Mouse (Mus musculus) megakaryocyte, embryonic 14.5 days (primary cell): ENCODE results near the gene Chgb. TPM values are rescaled to one million over a fixed set of nuclear protein-coding genes. Genes with fewer than 3 reads are reported as not detected.
A peak's percentile ranks its signal among the peaks of the same experiment; 100 is the strongest.

Source experiments
- H3K27me3 ChIP-seq: replicated peaks from 2 replicates; pipeline ENCODE3; 2012; ENCODE audit warnings: inconsistent platforms
- H3K36me3 ChIP-seq: replicated peaks from 2 replicates; pipeline ENCODE3; 2012; ENCODE audit warnings: low read length, inconsistent platforms, mixed read lengths
- H3K4me1 ChIP-seq: 2 replicates; pipeline ENCODE4 v1.6.1; 2012; ENCODE audit warnings: inconsistent platforms
- H3K4me3 ChIP-seq: replicated peaks from 2 replicates; pipeline ENCODE3; 2012; ENCODE audit warnings: moderate library complexity, mild to moderate bottlenecking, inconsistent platforms
- H3K9me3 ChIP-seq: 2 replicates; pipeline ENCODE4 v1.6.1; 2012; ENCODE audit warnings: inconsistent platforms
- FLI1 ChIP-seq: IDR thresholded peaks from 2 replicates; pipeline ENCODE4 v1.6.1; 2012; ENCODE audit warnings: low read length, inconsistent platforms, mixed read lengths
- GATA1 ChIP-seq: IDR thresholded peaks from 3 replicates; pipeline ENCODE4 v1.6.1; 2012; ENCODE audit warnings: mixed read lengths, low read length, inconsistent platforms, borderline replicate concordance
- polyA plus RNA-seq: library from polyadenylated mRNA; stranded (reverse); fragments of >175 nt; gene quantifications from 2 replicates; pipeline ENCODE4 v1.2.3, GENCODE M21; 2012; ENCODE audit warnings: low replicate concordance; ENCODE audit not compliant: insufficient read depth

Chgb gene
- polyA plus RNA-seq, 1 experiment = 0.06 TPM

- peak within 1 kb of the TSS; percentile 95 for H3K4me3 ChIP-seq
- H3K4me1 ChIP-seq = peaks cover 30% of the 10 kb centered on the region
- H3K27me3 ChIP-seq = no peaks in the 10 kb centered on the region
- peaks cover 35% of the 10 kb centered on the region for H3K36me3 ChIP-seq
- no peaks in the 10 kb centered on the region for H3K9me3 ChIP-seq
- TF ChIP-seq GATA1 (no peak), FLI1 (0 out of 2 replicates have a peak, but pooled peaks have one; percentile 49)
Measured at GRCm38 (mm10) chr2:132815608-132816314, 34.7 kb downstream of the Chgb start, which contains the start of the genes Trmt6 and Mcm8. Gene Trmt6 (minus strand): TSS chr2:132816055. Gene Mcm8 (plus strand): TSS chr2:132816141.

GRCm38 (mm10) chr2:132841071-132841470 lies 60.0 kb downstream of the Chgb start:
- Histone ChIP-seq H3K4me1 (peaks cover under 1% of the 10 kb centered on the region), H3K4me3 (no peak overlapping the region), H3K9me3 (no peaks in the 10 kb centered on the region), H3K36me3 (peaks cover 56% of the 10 kb centered on the region), H3K27me3 (no peaks in the 10 kb centered on the region)
- TF ChIP-seq FLI1 (no peak), GATA1 (no peak)

Other genes with a start within 250 kb of the Chgb start
- 0.64 and 5.3 TPM in 2 replicates for gene Gpcpd1, start 193.5 kb upstream of the Chgb start, polyA plus RNA-seq
- gene Shld1, start 94.3 kb upstream of the Chgb start, polyA plus RNA-seq = not detected in 2 replicates
- 2.6 and 3.4 TPM in 2 replicates for gene Trmt6, start 34.8 kb downstream of the Chgb start, polyA plus RNA-seq
- gene Mcm8, start 34.9 kb downstream of the Chgb start, polyA plus RNA-seq = 1.6 and 3.6 TPM in 2 replicates
- gene Crls1, start 65.4 kb downstream of the Chgb start, polyA plus RNA-seq = 38.6 and 39.3 TPM in 2 replicates
- 0.07 TPM in 1 of 2 replicates, not detected in the other for gene Lrrn4, start 99.6 kb downstream of the Chgb start, polyA plus RNA-seq
- not detected in 2 replicates for gene Fermt1, start 164.6 kb downstream of the Chgb start, polyA plus RNA-seq